Mouse (Mus musculus) frontal cortex, adult 2 months (tissue): ENCODE measurements around the gene Polm. TPM values are rescaled to one million over a fixed set of nuclear protein-coding genes. Genes with fewer than 3 reads are reported as not detected.

Source experiments
- DNase-seq, 2 experiments: peaks; one replicate each; pipeline ENCODE4 v3.0.0; 2022; ENCODE audit warnings: low spot score in 1 of 2; ENCODE audit errors: extremely low spot score in 1 of 2
- polyA plus RNA-seq: library from polyadenylated mRNA; depleted of rRNA; stranded (reverse); fragments of >200 nt; gene quantifications from 2 replicates; pipeline ENCODE4 v1.2.3, GENCODE M21; 2012; rRNA removed

Gene Polm
- 10.8 and 15.9 TPM in 2 replicates for polyA plus RNA-seq

DNA sequence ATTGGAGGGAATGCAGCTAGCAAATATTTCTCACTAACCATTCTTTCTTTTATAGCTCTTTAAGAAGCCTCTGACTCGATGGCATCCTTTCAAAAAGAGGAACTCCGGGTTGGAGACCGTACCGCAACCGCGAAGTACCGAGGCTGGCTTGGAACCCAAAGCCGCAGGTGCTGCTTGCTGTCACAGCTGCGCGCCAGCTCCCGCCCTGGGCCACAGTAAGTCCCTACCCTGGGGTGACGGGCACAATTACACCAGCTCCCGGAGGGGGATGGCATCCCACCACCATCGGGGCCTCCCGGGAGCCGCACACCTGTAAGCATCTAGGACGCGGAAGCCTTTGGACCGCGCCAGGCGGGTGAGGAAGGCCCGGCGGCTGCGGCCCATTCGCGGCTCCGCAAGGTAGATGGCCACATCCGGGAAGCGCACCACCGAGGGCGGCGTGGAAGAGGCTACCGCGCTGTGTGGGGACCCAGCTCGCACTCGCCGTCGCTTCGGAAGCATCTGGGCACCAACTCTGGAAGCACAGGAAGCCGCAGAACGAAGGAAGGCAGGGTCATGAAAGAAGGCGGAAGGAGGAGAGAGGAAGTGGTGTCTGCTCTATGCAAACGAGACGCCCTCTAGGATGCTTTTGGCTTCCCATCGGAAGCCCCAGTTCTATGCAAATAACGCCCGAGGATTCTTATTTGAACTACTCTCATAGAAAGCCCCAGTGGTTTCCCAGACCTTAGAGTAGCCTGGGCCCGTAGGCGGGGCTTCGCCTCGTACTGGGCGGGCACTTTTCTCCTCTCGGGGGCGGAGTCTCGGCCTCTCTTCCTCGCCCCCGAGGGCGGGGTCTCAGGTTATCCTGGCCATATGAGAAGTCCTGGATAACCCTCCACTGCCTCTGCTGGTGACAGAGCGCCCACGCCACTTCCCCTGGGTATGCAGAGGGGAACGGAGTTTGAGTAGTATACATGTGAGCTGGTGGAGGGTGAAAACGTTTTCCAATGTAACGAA is at the start of gene Polm:
Polm (minus strand) TSS at position 766 of the 996 bp plus-strand sequence.
- peak; percentile 69 to 87 for DNase-seq

DNA sequence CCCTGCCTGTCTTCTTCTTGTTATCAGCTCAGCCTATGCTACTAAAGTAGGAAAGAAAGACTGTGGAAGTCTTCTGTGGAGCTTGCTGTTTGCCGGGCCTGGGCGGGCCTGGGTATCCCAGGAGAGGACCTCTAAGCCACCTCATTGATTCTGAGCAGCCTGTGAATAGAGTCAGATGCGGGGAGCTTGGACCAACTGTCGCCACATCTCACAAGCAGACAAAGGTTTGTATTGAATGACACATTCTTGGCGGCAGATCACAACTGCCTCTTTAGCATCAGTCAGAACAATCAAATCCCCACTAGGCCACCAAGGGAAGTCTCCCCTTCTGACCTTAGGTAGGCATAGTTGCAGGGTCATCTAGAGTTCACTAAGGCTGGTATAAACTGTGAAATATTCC is 49.4 kb upstream of the Polm start:
- no peak for DNase-seq

DNA sequence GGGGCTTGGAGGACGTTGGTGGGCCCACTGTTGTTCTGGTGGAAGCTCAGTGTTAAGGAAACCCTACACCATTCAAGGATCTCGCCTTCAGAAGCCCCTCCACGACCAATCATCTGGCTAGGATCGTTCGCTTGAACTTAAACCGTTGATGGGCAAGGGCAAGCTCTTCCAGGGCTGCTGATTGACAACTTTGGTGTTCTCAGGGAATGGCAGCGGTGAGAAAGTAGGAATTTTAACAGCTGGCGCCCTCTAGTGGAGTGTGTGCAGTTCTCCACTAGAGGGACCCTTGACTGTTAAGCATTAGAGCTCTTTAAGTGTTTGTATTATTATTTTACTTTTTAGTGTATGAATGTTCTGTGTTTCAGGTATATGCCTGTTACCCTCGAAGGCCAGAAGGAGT is 48.4 kb upstream of the Polm start:
- DNase-seq = peak in 1 of 2 experiments; percentile 80

DNA sequence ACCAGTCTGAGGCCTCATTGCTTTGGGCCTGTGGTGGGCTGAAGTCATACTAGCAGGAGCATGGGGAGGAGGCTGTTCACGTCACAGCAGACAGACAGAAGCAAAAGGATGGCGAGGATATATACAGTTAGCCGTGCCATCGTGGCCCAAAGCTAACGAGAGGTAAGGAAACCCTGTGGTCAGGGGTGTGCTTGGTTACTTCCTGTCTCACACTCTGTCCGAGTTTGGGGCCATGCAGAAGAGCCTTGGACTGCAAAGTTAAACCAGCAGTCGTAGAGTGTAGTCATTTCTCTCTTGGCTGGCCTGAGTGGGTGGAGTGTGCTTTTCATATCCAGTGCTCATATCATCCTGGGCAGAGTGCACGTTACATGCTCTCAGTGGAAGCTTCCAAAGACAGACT is 44.7 kb upstream of the Polm start:
- DNase-seq = no peak

DNA sequence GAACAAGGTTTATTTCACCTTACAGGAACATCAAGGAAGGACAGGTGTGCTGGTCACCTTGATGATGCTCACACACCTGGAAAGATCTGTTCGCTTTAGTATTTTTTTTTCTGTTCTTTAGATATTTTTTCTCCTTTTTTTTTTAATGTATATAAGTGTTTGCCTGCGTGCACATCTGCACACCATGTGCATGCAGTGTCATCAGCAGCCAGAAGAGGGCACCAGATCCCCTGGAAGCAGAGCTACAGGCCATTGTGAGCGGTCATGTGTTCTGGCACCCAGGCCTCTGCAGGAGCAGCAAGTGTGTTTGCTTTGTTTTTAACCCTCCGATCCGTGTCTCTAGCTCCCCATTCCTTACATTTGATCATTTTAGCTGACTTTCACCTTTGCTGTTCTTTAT is 42.1 kb upstream of the Polm start:
- peak; percentile 26 to 65 for DNase-seq

DNA sequence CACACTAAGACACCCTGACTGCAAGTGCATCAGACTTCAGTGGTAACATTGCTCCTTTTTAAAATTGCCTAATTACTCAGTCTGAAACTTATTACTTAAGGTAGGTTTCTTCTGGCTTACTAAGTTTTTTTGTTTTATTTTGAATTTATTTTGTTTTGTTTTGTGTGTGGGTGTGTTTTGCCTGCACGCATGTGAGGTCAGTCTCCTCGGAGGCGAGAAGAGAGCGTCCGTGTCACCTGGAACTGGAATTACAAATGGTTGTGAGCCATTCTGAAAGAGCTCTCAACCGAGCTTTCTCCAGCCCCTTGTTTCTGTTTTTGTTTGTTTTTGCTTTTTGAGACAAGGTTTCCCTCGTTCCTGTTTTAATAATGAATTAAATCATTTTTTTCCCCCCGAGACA is 40.8 kb upstream of the Polm start:
- DNase-seq = no peak

DNA sequence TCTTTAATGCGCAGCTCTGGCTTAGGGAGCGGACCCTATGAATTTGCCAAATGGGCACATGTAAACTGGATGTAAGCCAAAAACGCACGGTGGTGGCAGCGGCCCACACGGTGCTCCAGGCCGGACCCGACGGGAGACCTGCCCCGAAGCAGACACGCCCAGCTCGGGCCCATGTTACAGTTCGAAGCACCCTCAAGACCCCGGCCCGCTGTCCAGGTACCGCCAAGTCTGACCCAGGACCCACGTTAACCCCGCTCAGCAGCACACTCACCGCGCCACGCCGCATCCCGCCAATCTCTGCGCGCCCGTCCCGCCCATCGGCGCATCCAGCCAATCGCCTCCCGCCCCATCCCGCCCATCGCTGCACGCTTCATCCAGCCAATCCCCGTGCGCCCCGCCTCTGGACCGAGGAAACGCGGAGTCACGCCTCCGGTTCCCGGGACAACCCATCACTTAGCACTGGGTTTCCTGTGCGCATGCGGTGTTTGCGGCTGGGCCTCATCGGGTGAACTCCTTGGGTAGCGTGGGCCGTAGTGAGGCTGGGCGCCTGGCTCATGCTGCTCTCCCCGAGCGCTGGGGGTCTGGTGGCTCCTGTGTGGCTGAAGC is 40.2 kb upstream of the Polm start, which contains the start of gene Pold2:
Pold2 (minus strand) TSS at position 372 of the 606 bp plus-strand sequence.
- peak; percentile 96 to 98 for DNase-seq

DNA sequence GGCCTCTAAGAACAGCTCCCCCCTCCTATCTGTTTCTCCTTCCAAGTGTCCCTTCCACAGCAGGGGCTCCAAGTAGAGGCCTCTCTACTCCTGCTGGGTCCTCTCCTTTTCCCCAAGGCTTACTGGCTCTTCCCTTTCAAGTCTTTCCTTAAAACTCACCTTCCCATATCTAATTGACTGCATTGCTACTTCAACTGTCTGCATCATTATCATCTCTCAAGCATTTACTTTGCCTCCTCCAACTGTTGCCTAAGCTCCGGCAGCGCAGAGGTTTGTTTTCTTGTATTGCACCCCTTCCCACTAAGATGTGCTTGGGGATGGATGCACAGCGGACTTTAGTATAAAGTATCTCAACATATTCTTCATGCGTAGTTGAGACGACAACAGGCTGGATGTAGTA is 39.6 kb upstream of the Polm start:
- no peak for DNase-seq

DNA sequence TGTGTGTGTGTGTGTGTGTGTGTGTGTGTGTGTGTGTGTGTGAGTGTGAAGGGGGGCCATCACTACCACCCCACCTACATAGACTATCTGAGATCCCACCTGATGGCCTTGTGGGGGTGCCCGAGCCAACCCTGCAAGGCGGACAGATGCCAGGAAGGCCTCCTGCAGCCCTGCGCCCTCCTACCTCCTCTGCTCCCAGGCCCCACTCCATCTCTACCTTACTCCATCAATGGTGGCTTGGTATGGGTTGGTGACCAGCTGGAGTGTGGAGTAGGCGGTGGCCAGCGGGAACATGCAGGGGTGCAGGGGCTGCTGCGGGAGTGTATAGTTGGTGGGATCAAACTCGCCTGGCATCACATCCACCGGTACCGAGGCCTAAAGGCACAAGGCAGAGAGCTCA is 35.4 kb upstream of the Polm start:
- no peak for DNase-seq

DNA sequence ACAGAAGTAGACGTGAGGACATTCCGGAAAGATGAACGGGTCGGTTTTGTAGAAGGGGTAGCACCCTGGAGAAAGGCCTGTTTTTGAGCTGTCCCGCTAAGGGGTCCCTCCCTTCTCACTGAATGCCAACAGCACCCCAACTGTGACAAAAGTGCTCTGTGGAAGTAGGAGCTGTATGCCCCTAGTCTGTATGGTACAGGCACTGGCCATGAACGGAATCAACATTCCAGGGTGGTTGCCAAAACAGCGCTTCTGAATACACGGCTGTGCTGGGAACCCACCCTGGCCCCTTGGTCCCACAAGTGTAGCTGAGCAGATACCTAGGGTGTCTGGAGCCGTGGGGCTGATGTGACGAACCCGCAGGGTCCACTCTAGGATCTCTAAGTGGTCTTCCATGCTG is 34.9 kb upstream of the Polm start:
- DNase-seq = no peak

DNA sequence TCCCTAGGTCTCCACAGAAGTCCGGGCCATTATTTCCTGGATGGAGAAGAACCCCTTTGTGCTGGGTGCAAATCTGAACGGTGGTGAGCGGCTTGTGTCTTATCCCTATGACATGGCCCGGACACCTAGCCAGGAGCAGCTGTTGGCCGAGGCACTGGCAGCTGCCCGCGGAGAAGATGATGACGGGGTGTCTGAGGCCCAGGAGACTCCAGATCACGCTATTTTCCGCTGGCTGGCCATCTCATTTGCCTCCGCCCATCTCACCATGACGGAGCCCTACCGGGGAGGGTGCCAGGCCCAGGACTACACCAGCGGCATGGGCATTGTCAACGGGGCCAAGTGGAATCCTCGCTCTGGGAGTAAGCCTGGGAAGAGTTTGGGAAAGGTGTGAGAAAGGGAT is 32.3 kb upstream of the Polm start:
- no peak for DNase-seq

DNA sequence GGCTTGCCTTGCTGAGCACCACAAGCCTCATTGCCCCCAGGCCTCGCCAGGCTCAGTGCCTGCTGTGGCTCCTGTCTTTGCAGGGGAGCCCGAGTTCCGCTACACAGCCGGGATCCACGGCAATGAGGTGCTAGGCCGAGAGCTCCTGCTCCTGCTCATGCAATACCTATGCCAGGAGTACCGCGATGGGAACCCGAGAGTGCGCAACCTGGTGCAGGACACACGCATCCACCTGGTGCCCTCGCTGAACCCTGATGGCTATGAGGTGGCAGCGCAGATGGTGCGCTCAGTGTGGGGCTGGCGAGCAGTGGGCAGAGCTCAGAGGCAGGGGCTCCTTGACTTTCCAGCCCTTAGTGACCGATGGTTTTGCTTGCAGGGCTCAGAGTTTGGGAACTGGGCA is 31.5 kb upstream of the Polm start:
- no peak for DNase-seq

DNA sequence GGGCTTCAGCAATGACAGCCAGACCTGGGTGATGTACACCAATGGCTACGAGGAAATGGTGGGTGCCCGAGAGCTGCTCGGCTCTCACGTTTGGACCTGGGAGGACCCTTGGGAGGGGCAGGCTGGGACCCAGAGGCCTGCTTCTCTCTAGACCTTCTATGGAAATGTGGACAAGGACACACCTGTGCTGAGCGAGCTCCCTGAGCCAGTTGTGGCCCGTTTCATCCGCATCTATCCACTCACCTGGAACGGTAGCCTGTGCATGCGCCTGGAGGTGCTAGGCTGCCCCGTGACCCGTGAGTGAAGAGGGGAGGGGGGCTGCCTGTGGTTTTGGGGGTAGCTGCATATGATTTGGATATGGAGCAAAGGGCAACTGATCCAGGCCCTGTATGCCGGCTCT is 30.5 kb upstream of the Polm start:
- no peak for DNase-seq

DNA sequence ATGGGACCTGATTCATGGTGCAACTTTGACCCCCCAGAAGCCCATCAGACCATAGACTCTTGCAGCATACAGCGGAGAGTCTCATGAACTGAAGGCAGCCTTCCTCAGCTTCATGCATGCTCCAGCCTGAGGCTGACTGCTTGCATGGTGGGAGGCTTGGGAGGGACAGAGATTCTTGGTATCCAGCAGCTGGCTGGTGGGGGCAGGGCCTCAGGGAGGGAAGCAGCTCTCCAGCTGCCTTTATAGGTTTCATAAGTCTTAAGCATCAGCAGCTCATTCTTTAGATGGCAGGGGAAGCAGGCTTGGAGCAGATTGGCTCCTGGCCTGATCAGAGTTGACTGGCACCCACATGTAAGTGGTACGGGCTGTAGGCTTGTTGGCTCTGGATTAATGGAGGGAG is 29.4 kb upstream of the Polm start:
- DNase-seq = no peak

DNA sequence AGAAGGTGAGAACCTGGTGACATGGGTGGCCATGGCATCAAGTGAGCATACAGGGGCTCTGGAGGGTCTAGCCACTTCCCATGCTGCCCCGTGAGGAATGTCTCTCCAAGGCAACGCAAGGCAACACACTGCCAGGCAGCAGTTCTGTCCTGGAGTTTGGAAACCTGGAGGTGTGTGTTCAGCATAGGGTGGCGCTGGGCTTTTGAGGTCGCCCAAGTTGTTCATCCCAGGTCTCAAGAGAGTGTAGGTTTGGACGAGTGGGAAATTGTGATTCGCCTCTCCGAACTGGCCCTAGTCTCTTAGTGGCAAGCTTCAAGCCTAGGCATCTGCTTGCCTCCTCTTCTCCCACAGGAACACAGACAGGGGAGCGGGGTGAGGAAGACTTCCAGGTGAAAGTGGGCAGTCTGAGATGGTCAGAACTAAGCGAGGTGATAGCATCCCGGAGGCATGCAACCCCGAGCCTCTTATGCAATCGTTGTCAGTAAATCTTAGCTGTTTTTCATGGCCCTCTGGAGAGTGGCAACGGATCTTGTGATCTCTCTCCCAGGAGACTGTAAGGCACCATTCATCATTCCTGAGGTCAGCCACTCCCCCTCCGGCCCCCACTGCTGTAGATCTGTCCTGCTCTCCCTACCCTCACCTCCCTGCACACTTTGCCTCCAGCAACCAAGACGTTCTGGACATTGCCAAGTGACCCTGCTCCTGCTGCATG is 24.7 kb upstream of the Polm start:
- no peak for DNase-seq

DNA sequence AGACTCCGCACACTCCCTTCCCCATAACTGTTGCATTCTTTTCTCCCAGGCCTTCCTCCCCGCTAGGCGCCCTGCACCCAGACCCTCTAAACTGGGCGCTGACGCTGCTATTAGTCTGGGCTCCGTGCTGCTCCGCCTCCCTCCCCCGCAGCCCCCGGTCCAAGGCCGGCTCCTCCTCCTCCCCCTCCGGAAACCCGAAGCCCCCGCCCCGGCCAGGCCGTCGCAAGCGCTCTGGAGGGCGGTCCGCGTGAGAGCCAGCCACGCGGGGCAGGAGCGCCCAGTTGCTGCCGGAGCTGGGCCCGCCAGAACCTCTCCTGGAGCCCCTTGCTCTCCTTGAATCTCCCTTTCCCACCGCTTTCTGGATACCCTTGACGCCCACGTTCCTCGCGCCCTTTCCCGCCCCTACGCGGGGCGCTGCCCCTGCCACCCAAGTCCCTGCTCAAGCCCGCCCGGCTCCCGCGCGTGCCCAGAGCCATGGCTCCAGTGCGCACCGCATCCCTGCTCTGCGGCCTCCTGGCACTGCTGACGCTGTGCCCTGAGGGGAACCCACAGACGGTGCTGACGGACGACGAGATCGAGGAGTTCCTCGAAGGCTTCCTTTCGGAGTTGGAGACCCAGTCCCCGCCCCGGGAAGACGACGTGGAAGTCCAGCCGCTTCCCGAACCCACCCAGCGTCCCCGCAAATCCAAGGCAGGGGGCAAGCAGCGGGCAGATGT is 24.0 kb upstream of the Polm start, which contains the start of gene Aebp1:
Aebp1 (plus strand) TSS at position 270 of the 716 bp plus-strand sequence.
- DNase-seq = no peak

DNA sequence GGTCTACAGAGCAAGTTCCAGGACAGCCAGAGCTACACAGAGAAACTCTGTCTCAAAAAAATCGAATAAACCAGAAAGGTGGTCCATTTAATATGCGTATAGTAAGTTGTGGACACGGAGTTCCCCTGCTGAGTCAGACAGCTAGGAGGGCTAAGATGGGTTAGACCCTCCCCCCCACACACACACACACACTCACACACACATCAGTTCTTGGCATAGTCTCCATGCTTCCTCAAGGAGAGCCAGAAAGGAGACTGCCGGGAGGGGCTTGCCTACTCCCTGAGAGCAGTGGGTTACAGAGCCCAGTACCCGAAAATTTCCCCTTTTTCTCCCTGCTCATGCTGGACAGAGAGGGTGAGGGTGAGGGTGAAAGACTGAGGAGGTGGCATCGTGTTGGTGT is 22.8 kb upstream of the Polm start:
- no peak for DNase-seq

DNA sequence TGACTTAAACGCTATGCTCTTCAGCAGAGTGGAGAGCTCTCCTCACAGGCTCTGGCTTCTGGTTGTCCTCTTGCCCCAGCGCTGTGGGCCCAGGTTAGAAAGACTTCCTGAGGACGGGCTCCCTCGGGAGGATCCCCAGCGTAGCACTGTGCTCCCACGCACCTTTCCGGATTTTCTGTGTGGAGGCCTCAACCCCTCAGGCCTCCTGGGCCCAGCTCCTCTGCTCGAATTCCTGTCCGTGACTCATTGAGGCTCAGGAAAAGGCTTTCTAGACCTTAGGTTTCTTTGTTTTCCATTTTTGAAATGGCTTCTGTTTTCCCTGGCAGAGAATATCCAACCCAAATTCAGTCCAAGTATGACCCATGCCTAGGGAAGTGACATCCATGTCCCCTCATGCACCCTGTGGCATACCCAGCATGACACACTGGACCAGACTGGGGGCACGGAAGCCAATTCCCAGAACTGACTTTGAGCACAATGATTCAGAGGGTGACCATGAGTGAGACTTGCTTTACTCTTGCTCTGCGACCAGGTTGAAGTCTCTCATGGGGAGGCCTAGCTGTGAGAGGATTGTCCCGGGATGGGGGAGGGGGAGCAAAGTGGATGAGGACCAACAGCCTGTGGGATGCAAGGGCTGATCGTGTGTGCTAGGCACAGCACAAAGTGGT is 22.2 kb upstream of the Polm start:
- DNase-seq = no peak

DNA sequence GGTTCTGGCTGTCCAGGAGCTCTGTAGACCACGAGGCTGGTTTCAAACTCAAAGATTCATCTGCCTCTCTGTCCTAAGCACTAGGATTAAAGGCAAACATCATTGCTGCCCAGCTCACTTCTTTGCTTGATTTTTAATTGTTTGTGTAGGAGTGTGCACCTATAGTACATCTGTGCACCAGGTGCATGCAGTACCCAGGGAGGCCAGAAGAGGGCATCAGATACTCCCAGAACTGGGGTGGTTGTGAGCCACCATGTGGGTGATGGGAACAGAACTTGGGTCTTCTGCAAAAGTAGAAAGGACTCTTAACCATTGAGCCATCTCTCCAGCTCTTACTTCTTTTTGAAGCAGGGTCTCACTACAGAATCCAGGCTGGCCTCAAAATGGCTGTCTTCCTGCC is 20.9 kb upstream of the Polm start:
- DNase-seq = no peak
